Mouse (Mus musculus) stomach, embryonic 14.5 days (tissue): ENCODE data around the gene Gpc5. TPM values are rescaled to one million over a fixed set of nuclear protein-coding genes. Genes with fewer than 3 reads are reported as not detected.

Experiments used
- ATAC-seq: fragments of 200-750 bp; cut with Nextera tagmentation; 2 replicates; pipeline ENCODE4 v1.8.0; 2017; ENCODE audit warnings: low read depth, moderate TSS enrichment; ENCODE audit not compliant: insufficient number of reproducible peaks, insufficient read depth, low FRiP score
- H3K27ac ChIP-seq: fragments of 300-500 bp; sonication (generic); 2 replicates; pipeline ENCODE4 v1.5.1; 2014; ENCODE audit warnings: mild to moderate bottlenecking, low read length, moderate library complexity, mixed read lengths
- H3K27me3 ChIP-seq: fragments of 300-500 bp; sonication (generic); 2 replicates; pipeline ENCODE4 v1.6.1; 2014; ENCODE audit warnings: low read length, control low read depth, mixed read lengths; ENCODE audit not compliant: control insufficient read depth, insufficient read depth
- H3K36me3 ChIP-seq: fragments of 300-500 bp; sonication (generic); 2 replicates; pipeline ENCODE4 v1.6.1; 2014; ENCODE audit warnings: mild to moderate bottlenecking, control low read depth, low read length, moderate library complexity, mixed read lengths; ENCODE audit not compliant: control insufficient read depth, insufficient read depth
- H3K4me1 ChIP-seq: fragments of 300-500 bp; sonication (generic); 2 replicates; pipeline ENCODE4 v1.6.1; 2014; ENCODE audit warnings: low read length, control low read depth, mixed read lengths; ENCODE audit not compliant: control insufficient read depth, insufficient read depth
- H3K4me2 ChIP-seq: fragments of 300-500 bp; sonication (generic); replicated peaks from 2 replicates; pipeline ENCODE4 v1.6.1; 2014; ENCODE audit warnings: low read depth, low read length, control low read depth
- H3K4me3 ChIP-seq: fragments of 300-500 bp; sonication (generic); 2 replicates; pipeline ENCODE4 v1.5.1; 2014; ENCODE audit warnings: low read depth, low read length, control low read depth
- H3K9ac ChIP-seq: fragments of 300-500 bp; sonication (generic); replicated peaks from 2 replicates; pipeline ENCODE4 v1.6.1; 2014; ENCODE audit warnings: low read depth, mild to moderate bottlenecking, control low read depth, low read length, moderate library complexity, mixed read lengths
- H3K9me3 ChIP-seq: fragments of 300-500 bp; sonication (generic); 2 replicates; pipeline ENCODE4 v1.6.1; 2016; ENCODE audit warnings: low read depth, low read length, control low read depth; ENCODE audit not compliant: control insufficient read depth
- WGBS: fragments of 180-500 bp; shearing (Covaris S2); extraction: QIAGEN DNeasy Blood & Tissue Kit; methylation state at CpG from one replicate; pipeline ENCODE4 v1.1.7; 2014; 5-methylcytosine and 5-hydroxymethylcytosine counted together
- polyA plus RNA-seq: library from polyadenylated mRNA; unstranded; fragments of >200 nt; fragmentation: Nextera tagmentation; extraction: Ambion mirVana; gene quantifications from 2 replicates; pipeline ENCODE4 v1.2.1, GENCODE M21; 2014

The Gpc5 gene
- polyA plus RNA-seq, 1 experiment from 2014 or later, result 0.48 TPM

DNA sequence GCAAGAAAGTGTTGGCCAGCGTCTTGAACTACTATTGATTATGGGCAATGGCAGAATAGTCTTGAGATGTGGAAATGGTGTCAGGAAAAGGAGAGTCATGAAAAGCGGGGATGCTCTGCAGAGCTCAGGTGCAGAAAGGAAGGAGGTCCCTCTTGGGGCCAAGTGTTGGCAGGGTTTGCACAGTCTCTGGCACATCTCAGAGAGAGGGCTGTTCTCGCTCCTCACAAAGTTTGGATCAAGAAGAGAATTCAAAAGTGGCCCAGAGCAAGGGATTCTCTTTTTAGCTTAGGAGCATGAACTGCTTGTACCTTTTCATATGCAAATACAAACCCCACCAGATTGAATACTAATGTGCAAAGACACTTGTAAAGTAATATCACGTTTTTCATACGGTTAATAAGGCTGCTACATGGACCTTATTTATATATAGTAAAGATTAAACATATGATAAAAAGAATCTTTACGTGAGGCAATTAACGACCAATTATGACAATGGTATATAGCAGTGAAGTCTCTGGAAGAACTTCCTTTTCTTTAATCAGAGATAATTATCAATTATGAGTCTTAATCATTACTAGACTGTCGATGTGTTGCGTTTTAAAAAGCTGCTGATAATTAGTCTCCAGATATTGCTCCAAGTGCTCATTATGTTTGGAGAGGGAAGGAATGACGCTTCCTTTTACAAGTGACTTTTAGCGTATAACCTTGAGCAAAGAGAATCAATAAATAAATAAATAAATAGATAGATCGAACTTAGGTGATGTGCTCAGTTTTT, 10.1 kb upstream of the Gpc5 start:
- no peak for ATAC-seq
- H3K4me1 ChIP-seq, result no peaks in the 10 kb centered on the region; the same call in 1 of the 2 replicates
- H3K4me2 ChIP-seq, result no peak overlapping the region
- H3K27me3 ChIP-seq, result no peaks in the 10 kb centered on the region
- no peak overlapping the region for H3K4me3 ChIP-seq
- H3K9me3 ChIP-seq, result no peaks in the 10 kb centered on the region
- no peak overlapping the region for H3K9ac ChIP-seq
- 86% methylated on average over 12 of the region's 12 CpGs for WGBS
- no peak overlapping the region for H3K27ac ChIP-seq
- no peaks in the 10 kb centered on the region for H3K36me3 ChIP-seq

DNA sequence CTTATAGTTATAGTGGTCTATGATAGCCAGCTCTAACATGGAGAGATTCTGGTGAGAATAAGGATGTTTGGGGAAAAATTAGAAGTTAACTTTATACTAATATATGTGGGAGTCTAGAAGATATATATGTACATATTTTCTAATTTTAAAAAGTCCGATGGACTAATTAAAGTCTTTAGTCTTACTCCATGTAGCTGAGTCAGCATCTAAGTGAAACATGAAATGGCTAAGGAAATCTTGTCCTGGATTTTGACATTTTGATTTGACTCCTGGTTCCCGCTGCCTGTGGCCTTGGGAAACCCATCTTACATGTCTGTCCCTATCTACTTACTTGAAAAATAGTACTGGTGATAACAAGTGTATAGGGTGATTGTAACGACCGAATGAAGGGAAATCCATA, 1.5 kb upstream of the Gpc5 start:
- H3K4me3 ChIP-seq, result no peak overlapping the region
- no peak overlapping the region for H3K9ac ChIP-seq
- H3K27me3 ChIP-seq, result peaks cover 13% of the 10 kb centered on the region
- no peaks in the 10 kb centered on the region for H3K9me3 ChIP-seq
- WGBS, result 81% methylated on average over 4 of the region's 4 CpGs
- ATAC-seq, result no peak
- H3K4me1 ChIP-seq, result no peaks in the 10 kb centered on the region
- no peak overlapping the region for H3K4me2 ChIP-seq
- no peak overlapping the region for H3K27ac ChIP-seq
- H3K36me3 ChIP-seq, result no peaks in the 10 kb centered on the region

DNA sequence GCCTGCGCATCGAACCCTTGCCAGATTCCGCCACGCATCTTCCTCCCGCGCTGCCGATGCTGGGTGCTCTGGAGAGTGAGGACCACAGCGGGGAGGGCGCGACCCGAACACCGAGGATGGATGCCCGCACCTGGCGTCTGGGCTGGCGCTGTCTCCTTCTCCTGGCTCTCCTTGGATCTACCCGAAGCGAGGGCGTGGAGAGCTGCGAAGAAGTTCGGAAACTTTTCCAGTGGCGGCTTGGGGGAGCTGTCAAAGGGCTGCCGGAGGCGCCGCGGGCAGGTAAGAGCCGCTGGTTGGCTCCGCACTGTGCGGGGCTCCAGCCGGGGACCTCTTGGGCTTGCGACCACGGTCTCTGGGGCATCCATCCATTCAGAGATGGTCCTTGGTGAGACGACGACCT, 495 bp downstream of the Gpc5 start:
- Histone ChIP-seq H3K4me2 (peak overlapping the region; percentile 91), H3K4me3 (peak overlapping the region; percentile 58), H3K9ac (peak overlapping the region; percentile 30; the same call in 1 of the 2 replicates), H3K9me3 (no peaks in the 10 kb centered on the region), H3K4me1 (no peaks in the 10 kb centered on the region), H3K27me3 (peaks cover 13% of the 10 kb centered on the region), H3K27ac (no peak overlapping the region), H3K36me3 (no peaks in the 10 kb centered on the region)
- ATAC-seq, result no peak
- under 1% methylated on average over 33 of the region's 33 CpGs for WGBS

DNA sequence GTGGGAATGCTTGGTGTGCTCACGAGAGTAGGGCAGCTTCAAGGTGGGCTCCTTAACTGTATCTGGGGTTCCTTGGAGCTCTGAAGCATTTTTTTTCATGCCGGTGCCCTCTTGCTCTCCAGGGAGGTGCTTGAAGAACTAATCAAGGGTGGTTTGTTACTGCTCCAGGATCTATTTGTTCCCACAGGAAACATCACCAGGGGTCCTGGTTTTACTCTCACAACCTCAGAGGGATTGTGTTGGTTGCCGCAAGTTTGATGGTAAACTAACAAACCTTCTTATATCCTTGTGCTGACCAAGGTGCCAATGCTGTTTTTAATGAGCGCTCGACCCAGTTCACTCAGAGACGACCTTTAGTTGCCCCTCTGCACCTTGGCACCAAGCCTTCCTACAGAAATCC, 937 bp downstream of the Gpc5 start:
- Histone ChIP-seq H3K4me1 (no peaks in the 10 kb centered on the region), H3K9ac (no peak overlapping the region), H3K27ac (no peak overlapping the region), H3K9me3 (no peaks in the 10 kb centered on the region), H3K27me3 (peaks cover 13% of the 10 kb centered on the region), H3K36me3 (no peaks in the 10 kb centered on the region), H3K4me2 (peak overlapping the region; percentile 91), H3K4me3 (peak overlapping the region; percentile 58)
- ATAC-seq, result no peak
- WGBS, result 26% methylated on average over 6 of the region's 6 CpGs

DNA sequence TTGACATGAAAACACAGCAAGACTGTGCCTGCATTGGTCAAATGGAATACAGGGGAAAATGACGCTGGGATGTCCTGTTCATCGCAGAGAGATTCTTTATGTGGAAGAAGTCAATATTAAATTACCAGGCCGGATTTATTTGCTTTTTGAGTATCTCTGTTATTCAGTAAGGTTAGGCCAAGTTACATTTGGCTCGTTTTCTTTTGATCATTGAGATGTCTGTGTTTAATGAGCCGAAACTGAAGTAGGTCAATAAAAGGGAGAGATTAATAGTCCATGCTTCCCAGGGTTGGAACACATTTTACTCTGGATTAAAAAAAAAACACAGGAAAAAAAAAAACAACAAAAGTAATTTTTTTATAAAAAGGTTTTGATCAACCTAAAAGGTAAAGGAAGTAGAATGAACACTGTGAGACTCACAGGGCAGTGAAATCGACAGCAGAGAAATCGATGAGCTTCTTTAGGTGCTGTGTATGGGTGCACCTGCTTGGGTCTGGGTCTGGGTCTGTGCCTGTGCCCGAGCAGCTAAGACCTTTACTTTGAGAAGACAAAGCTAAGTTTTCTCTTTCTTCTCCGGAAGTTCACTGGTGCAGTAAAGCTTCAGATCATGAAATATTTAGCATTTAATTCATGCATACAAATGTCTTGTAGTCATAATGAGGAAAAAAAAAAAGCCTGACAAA, 8.7 kb downstream of the Gpc5 start:
- no peak overlapping the region for H3K4me3 ChIP-seq
- H3K27me3 ChIP-seq, result no peaks in the 10 kb centered on the region
- H3K9ac ChIP-seq, result no peak overlapping the region
- H3K9me3 ChIP-seq, result no peaks in the 10 kb centered on the region
- no peak overlapping the region for H3K27ac ChIP-seq
- no peaks in the 10 kb centered on the region for H3K4me1 ChIP-seq
- ATAC-seq, result no peak
- no peaks in the 10 kb centered on the region for H3K36me3 ChIP-seq
- no peak overlapping the region for H3K4me2 ChIP-seq
- WGBS, result 85% methylated on average over 9 of the region's 9 CpGs

DNA sequence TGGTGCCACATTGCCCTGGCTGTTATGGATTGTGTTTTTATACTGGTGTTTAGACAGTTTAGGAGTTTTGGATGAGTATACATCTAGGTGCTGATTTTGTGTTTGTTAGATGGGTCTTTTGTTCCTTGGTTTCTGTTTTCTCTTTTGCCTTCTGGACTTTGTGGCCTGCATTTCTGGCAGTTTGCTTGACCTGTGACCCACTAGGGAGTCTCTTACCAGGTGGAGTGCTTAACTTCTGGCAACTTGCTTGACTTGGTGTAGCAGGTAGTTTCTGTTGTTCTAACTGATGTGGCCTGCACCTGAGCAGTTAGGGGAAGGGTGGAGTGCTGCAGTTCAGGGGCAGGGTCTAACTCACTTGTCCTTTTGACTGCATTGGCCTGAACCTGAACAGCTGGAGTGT, 14.3 kb downstream of the Gpc5 start:
- ATAC-seq, result no peak
- Histone ChIP-seq H3K27me3 (no peaks in the 10 kb centered on the region), H3K27ac (no peak overlapping the region), H3K4me3 (no peak overlapping the region), H3K9ac (no peak overlapping the region), H3K9me3 (no peaks in the 10 kb centered on the region), H3K36me3 (no peaks in the 10 kb centered on the region), H3K4me1 (no peaks in the 10 kb centered on the region), H3K4me2 (no peak overlapping the region)

DNA sequence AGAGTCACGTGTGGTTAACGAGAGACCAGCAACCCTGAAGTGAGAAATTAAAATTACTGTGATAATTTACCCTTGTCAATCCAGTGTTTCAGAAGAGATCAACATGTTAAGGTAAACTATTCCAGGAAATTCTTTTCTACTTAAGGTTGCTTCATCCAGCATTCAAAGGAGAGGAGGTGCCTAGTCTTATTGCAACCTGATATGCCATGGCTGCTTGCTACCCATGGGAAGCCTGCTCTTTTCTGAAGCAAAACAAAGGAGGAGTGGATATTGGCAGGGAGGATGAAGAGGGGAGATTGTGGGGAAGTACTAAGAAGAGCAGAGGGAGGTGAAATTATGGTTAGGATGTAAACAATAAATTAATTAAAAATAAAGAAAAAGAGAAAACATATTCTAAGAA, 15.5 kb downstream of the Gpc5 start:
- H3K4me2 ChIP-seq, result no peak overlapping the region
- no peak overlapping the region for H3K27ac ChIP-seq
- no peaks in the 10 kb centered on the region for H3K4me1 ChIP-seq
- 43% methylated on average over 2 of the region's 2 CpGs for WGBS
- no peaks in the 10 kb centered on the region for H3K9me3 ChIP-seq
- no peaks in the 10 kb centered on the region for H3K27me3 ChIP-seq
- no peak for ATAC-seq
- H3K9ac ChIP-seq, result no peak overlapping the region
- H3K36me3 ChIP-seq, result no peaks in the 10 kb centered on the region
- H3K4me3 ChIP-seq, result no peak overlapping the region

DNA sequence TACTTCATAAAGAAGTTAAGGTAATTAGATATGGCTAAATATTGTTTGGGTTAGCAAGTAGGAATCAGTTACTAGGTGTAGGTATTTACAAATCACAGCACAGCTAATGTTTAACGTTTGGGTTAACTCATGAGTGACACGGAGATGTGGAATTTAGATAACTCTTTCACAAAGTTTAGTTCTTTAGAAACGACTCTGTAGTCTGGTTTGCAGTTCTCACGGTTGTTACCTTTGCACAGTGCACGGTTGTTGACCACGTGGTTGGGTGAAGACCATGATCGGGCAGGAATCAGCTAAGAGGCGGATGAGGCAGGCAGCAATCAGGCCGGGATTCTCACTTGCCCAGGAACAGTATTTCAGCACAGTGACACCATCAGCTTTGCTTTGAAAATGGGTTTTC, 26.6 kb downstream of the Gpc5 start:
- Histone ChIP-seq H3K9ac (no peak overlapping the region), H3K9me3 (no peaks in the 10 kb centered on the region), H3K27me3 (no peaks in the 10 kb centered on the region), H3K4me1 (no peaks in the 10 kb centered on the region), H3K4me3 (no peak overlapping the region), H3K4me2 (no peak overlapping the region), H3K36me3 (no peaks in the 10 kb centered on the region), H3K27ac (no peak overlapping the region)
- ATAC-seq, result no peak
- WGBS, result 74% methylated on average over 9 of the region's 9 CpGs
